Mouse (Mus musculus) heart, postnatal 14 days (tissue): Measurements from ENCODE around the gene Fat2. TPM values are rescaled to one million over a fixed set of nuclear protein-coding genes. Genes with fewer than 3 reads are reported as not detected.

Experiments used
- DNase-seq, 2 experiments: peaks; one replicate each; pipeline ENCODE4 v3.0.0; 2021 to 2022
- intact Hi-C: fragments of 180-260 bp; cut with DNase I; formaldehyde crosslinking; loops from one replicate; pipeline ENCODE4 v1.15.1; 2025
- total RNA-seq, 2 experiments: library from RNA; stranded (reverse); gene quantifications; 2 replicates each; pipeline ENCODE4 v1.2.3; 2021

The Fat2 gene
- total RNA-seq, 2 experiments from 2014 or later = 0.07 to 0.10 TPM

GRCm38 (mm10) chr11:55204159-55204596 is 132.2 kb downstream of the Fat2 start, which contains the start of gene Slc36a1:
TSS of gene Slc36a1 (plus strand) at chr11:55204350.
- peak; percentile 98 to 99 for DNase-seq
- intact Hi-C loops = loop anchor here (1.0 to 5.0 kb wide), 4 partner anchors 33 to 243 kb away; no protein-coding TSS in a partner anchor

Other genes with a start within 250 kb of the Fat2 start
- 10 to 100 TPM; 11.5 to 13.2 TPM for gene Gm2a, start 238.4 kb downstream of the Fat2 start, total RNA-seq
- gene Slc36a3, start 184.9 kb downstream of the Fat2 start, total RNA-seq = not detected
- 10 to 100 TPM in 1 of 2 experiments, 1 to 10 TPM in 1; 8.9 to 15.2 TPM for gene Slc36a2, start 151.5 kb downstream of the Fat2 start, total RNA-seq
- gene Slc36a1, start 132.2 kb downstream of the Fat2 start, total RNA-seq = 10 to 100 TPM; 12.1 to 13.7 TPM
- gene Sparc, start 86.6 kb upstream of the Fat2 start, total RNA-seq = 1,000 to 10,000 TPM; 1,338 to 1,403 TPM
- gene Atox1, start 124.7 kb upstream of the Fat2 start, total RNA-seq = 100 to 1,000 TPM; 138 to 146 TPM
- gene G3bp1, start 133.1 kb upstream of the Fat2 start, total RNA-seq = 10 to 100 TPM; 40.3 to 44.7 TPM